Mouse (Mus musculus) cerebellum, postnatal 36 days (tissue): Measurements from ENCODE around the gene Islr.

Experiments used
- DNase-seq, 2 experiments: peaks; one replicate each; pipeline ENCODE4 v3.0.0; 2021 to 2022; ENCODE audit warnings: mixed read lengths in 2 of 2

Gene Islr

GRCm38 (mm10) chr9:58196610-58197567 is 7.2 kb downstream of the Islr start:
- DNase-seq = no peak

DNA sequence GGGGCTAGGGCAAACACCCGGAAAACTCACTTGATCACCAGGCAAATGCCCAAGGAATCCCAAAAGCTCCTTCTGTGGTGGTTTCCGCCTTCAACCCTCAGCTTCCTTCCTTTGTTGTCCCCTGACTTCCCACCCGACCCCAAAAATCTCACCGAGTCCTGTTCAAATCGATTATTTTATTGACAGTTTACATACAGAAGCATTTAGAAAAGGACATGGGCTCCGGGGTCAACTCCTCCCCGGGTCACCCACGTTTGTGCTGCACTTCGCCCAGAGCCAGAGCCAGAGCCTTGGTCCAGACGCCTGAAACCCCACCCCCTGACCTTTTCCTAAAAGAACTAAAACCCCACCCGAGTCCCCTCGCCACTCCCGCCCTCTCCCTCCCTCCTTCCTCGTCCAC is 8.0 kb downstream of the Islr start:
- DNase-seq = no peak

DNA sequence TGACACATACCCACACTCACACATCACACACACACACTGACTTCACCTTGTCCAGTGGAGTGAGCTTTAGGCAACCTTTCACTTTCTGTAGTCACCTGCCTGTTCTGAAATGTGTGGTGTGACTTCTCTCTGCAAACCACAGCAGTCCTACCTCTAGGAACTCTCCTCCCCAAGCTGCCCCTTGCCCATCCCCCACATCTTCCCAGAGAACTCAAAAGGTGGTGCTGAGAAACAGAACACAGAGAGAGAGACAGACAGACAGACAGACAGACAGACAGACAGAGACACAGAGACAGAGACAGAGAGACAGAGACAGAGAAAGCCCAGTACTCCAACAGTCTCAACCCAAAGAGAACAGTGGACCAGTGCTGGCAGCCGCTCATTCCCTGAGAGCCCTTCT is 8.4 kb downstream of the Islr start:
- no peak for DNase-seq

DNA sequence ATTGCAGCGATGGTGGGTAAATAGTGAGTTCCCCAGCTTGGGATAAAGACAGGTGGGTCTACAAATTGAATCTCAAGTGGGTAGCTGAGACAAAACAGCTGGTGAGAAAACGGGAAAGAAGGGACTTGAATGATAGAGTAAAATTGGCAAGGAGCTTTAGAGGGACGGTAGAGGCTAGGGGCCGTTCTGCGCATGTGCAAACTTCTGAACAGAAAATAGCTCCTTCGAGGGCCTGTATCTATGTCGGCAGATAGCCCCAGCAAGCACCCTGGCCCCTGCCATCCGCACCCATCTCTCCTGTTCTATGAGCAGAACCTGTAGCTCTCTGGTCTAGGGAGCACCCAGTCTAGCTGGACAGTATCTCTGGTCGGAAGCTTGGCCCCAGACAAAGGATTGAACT is 9.9 kb downstream of the Islr start:
- no peak for DNase-seq

DNA sequence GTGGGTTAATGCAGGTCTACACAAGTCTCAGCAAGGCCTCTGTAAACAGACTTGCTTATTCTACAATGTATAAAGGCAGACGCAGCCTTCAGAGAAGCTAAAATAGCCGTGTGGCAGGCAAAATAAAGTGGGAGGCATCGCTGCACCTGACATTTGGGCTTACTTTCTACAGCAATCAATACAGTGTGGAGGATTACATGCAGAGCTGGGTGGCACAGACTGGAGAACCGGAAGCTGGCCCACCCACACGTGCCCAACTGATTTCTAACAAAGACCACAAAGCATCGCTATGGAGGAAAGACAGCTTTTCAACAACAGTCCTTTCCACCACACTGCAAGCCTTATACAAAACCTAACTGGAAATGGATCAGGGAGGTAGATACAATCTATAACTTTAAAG is 19.6 kb downstream of the Islr start:
- DNase-seq = no peak

DNA sequence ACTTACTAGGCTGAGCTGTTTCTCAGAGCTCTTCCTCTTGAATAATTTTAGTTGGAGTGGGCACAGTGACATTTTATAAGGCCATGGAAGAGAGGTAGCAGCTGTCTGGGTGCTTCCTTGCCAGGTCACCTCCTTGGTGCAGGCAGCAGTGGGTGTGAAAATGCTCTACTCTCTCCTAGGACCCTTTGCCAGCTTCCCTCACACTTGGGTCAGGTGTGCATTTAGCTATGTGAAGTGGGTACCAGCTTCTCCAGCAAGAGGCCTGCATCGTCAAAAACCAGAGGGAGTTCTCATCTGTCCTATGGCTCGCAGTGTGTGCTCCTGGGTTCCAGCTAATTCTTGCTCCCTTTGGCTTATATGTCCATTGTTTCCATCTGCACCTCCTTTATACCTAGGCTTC is 24.7 kb downstream of the Islr start:
- DNase-seq = no peak

DNA sequence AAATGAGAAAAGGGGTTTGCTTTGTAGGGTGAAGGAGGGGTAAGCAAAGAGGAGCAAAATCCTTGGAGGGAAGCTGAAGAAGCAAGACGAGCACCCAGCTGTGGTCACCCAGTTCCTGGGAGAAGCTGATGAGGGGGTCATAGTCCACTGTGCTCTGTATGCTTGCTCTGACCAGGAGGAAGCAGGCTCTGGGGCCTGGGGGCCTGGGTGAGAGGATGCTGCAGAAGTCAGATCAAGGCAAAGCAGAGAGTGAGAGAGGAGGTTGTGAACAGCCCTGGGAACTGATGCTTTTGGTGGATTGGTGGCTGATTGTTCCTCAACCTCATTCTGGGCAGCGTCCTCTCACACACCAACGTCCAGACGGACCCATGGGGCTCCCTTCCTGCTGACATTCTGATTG is 26.9 kb downstream of the Islr start:
- no peak for DNase-seq

GRCm38 (mm10) chr9:58175745-58176487 is 28.2 kb downstream of the Islr start:
- DNase-seq = no peak

DNA sequence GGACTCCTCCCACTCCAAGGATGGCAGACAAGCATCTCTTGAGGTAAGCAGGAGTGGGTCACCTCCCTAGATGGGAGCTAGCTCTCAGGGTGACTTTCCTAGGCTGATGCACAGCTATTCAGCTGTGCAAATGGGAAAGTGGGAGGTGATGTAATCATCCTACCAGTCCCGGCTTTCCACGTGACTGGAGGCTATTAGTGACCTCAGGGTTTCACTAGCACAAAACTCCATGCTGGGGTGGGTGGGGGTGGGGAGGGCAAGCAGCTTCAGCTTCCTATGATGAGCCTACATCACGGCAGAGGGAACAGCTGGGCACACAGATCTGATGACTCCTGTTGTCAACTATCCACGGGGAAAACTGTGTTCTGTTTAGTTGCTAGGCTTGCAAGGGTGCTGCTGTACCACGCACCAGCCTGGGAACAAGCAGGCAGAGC is 29.3 kb downstream of the Islr start:
- no peak for DNase-seq

DNA sequence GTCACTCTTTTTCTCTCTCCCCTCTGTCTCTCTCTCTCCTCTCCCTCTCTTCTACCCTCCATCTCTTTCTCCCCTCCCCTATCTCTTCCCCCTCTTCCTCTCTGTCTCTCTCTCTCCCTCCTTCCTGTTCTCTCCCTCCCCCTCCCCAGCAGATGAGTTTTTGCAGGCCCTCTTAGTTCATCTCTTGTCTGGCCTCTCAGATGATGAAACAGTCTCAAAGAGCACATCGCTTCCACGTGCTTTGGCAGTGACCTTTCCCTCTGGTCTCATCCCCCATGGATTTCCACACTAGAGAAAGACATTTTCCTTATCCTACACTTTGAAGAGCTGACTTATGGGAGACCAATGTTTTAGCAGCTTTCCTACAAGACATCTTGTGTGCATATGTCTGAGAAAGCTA is 31.2 kb downstream of the Islr start:
- DNase-seq = no peak

GRCm38 (mm10) chr9:58169426-58169825 is 34.7 kb downstream of the Islr start:
- no peak for DNase-seq

DNA sequence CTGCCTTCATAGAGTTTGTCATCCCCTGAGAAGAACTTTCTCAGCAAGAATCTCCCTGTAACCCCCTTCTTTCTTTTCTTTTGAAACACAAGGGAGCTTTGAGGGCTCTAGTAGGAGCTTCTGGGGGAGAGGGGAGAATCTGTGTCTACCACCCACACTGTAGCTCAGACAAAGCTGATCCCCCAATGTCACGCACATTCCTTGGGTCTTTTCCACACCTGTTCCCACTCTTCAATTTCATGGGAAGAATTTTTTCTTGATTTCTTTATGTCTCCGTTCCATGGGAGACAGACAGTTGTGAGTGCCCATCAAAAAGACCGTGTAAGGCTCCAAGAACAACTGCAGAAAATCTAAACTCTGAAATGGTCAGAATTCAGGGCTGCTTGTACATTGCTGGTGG is 35.2 kb downstream of the Islr start:
- DNase-seq = no peak

DNA sequence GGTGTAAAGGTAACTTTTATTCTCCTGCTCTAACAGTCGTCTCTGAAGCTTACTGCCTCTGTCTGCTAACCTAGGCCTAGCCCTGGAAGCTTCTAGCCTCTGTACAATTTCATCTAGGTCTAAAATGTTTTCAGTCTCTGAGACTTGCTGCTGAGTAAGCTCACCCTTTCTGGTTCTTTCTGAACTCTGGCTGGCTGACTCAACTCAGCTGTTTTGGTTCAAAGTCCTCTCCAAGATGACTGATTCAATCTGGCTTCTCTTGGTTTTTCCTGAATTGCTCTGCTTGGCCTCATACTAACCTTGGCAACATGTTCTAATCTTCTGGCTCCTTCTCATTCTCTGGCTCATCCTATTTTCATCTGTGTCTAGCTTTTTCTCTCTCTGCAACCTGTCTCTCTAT is 38.3 kb downstream of the Islr start:
- no peak for DNase-seq

DNA sequence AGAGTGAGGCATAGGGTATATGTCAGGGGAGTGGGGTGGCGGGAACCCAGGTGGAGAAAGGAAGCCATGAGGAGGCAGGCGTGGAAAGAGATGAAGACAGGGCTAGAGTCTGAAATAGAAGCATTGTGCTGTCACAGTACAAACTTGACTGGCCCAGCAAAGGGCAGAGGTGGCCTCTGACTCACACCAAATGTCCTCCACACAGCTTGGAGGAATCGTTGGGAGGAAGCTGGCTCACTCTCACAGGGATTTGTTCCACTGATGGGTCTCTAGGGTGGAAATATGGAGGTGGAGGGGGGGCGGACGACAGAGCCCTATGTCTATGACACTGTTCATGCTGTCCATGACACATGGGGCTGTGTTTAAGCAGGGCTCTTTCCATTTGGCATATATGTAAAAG is 41.0 kb downstream of the Islr start:
- no peak for DNase-seq

- DNase-seq = no peak
These were observed 41.9 kb downstream of the Islr start for GRCm38 (mm10) chr9:58162173-58162572.

GRCm38 (mm10) chr9:58160315-58160714 is 43.8 kb downstream of the Islr start:
- no peak for DNase-seq

GRCm38 (mm10) chr9:58159855-58160254 is 44.3 kb downstream of the Islr start:
- DNase-seq = no peak

DNA sequence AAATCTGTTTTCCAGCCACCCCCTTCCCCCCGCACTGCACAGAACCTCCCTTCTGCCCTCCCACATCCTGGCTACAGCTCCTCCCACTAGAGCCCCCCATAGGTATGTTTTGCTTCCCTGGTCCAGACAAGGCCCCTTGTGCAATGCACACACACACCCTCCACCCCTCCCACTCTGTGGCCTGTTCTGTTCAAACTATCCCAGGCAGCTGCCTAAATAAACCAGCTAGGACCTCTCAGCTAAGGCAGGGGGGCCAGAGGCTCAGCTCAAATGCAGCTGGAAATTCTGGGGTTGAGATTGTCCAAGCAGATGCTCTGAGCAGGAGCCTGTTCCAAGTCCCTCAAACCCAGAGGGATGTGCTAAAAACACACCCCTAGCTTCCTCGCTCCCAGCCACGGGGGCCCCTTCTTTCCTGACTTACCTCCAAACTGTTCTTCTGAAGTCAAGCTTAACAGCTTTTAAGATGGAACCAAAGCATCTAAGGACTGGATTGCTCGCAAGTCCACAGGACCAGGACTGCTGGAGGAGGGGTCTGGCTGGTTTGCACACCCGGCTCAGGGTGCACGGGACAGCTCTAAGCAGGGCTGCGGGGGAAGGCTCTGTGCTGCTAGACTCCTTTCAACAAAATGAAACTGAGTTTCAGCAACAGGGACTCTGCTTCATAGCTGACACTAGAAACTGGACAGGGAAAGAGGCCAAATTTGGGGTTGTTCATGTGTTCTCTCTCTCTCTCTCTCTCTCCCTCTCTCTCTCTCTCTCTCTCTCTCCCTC is 45.4 kb downstream of the Islr start:
- DNase-seq = no peak

GRCm38 (mm10) chr9:58157838-58158237 is 46.3 kb downstream of the Islr start:
- DNase-seq = no peak

DNA sequence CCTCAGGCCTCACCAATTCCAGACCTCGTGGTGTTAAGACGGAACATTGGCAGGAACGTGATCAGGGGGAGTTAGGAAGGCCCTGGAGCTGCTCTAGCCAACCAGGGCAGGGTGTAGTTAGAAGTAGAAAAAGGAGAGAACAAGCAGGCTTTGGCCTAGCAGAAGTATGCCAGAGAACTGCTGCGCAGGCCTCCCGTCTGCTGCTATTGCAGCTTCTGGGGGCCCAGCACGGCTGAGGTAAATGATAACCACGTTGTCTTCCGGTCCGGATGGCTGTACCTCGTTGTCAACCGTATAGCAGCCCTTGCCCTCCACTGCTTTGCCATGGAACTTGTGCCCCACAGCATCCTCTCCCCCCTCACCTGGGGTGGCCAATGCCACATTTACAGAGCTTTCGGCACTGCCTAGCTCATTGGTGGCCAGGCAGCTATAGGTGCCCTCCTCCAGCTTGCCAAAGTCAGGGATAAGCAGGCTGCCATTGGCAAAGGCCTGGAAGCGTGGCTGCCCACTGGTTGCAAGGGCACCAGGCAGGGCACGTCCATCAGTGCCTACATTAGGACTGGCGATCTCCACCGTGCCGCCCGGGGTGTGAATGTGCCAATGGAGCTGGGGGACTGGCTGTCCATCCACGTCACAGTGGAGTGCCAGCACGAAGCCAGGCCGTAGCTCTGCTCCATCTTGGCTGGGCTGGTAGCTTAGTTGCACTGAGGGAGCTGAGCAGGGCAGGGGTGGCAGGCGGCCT is 47.1 kb downstream of the Islr start:
- DNase-seq = no peak

DNA sequence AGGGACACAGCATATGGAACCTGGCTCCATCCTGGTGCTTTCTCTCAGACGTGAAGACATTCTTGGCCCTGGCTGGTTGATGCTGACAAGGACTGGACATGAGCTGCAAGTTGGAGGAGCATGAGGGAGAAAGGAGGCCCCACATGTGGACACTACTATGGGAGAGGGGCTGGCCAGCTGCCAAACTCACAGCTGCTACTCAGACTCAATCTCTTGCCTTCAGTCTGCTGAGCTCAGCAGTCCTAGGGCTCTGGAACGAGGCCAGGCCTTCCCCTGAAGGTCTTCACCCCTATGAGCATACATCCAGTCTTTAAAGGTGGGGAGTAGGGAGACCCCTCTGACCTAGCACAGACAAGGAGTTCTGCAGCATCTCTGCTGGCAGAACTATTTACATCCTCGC is 48.7 kb downstream of the Islr start:
- peak in 1 of 2 experiments; percentile 23 for DNase-seq

DNA sequence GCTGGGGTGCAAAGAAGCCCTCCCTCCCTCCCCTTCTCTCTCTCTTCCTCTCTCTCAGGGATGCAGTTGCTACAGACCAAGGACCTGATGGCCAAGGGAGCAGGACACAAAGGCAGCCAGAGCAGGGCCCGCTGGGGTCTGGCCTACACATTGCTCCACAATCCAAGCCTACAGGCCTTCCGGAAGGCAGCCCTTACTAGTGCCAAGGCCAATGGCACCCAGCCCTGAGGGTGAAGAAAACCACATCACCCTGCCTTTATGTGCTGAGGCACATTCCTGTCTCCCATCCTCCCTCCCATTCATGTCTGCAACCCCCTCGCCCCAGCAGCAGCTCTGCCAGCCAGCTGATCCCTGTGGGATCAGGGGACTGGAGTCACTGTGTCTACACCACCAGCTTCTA is 51.0 kb downstream of the Islr start:
- DNase-seq = no peak
